ENCODE assay signal across 11 mouse cellular contexts in the genomic region with DNA sequence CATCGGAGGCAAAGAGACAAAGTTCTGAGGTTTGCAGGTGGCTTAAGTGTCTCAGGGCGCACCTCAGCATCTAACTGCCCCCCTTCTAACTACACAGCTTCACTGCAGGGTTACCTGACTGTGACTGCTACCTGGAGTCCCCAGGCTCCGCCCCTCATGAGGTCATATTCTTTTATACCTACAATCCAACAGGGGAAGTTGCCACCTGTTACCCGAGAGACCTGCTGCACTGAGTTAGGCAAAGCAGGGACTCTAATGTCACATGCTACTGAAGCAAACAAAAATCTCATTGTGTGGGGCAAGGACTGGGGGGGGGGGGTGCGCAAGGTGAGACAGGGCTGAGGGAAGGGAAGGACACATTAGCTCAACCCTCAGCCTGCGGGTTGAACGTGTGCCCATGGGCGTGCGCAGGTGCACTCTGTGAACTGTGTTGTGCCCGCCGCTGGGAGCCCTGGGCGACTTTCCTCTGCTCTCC. TPM values are rescaled to one million over a fixed set of nuclear protein-coding genes. Genes with fewer than 3 reads are reported as not detected.
A peak's percentile ranks its signal among the peaks of the same experiment; 100 is the strongest.
DNase-seq lines count a peak whose midpoint lies in the region; ATAC-seq lines count a peak whose summit lies in the region.
"Had no signal": no experiment of that assay in that cellular context is flagged by ENCODE, and none has a peak within 500 bp of the region (broad histone marks: within the 10 kb centered on the region; RNA-seq: fewer than 3 reads in every experiment).

A gene (minus strand): TSS at position 129 of the 475 bp plus-strand sequence.

- no peak within 1 kb of the TSS for H3K4me3 ChIP-seq in forebrain, embryonic 12.5 days (replicated peaks)
- no peak within 1 kb of the TSS for H3K4me3 ChIP-seq in forebrain, embryonic 15.5 days
- H3K4me3 ChIP-seq in kidney, embryonic 16.5 days (ENCODE audit: low read length), result peak within 1 kb of the TSS; percentile 49

- H3K4me1 ChIP-seq in forebrain, embryonic 12.5 days, result no peaks in the 10 kb centered on the region; the same call in 1 of the 2 replicates
- H3K4me1 ChIP-seq in forebrain, embryonic 15.5 days, result no peaks in the 10 kb centered on the region
- H3K4me1 ChIP-seq in kidney, embryonic 16.5 days (ENCODE audit: insufficient read depth, low read length), result peaks cover 17% of the 10 kb centered on the region

- H3K27ac ChIP-seq in forebrain, embryonic 12.5 days, result no peak within 1 kb of the TSS
- H3K27ac ChIP-seq in forebrain, embryonic 15.5 days (replicated peaks), result no peak within 1 kb of the TSS
- H3K27ac ChIP-seq in kidney, embryonic 16.5 days (ENCODE audit: low read length), result peak within 1 kb of the TSS; percentile 96

- DNase-seq in ZHBTc4 (ENCODE audit: low read depth, low spot score), result peak; percentile 20
- DNase-seq in lung, postnatal 14 days, result peak; percentile 47
- no peak for DNase-seq in adrenal gland, adult 8-10 months
- DNase-seq in cerebellum, postnatal 4 days (ENCODE audit: low spot score in 2 of 2), result no peak
- no peak for DNase-seq in embryo, embryonic 9.5 days (ENCODE audit: extremely low spot score)
- DNase-seq: gastrocnemius, postnatal 25 days; thymus, adult 2 months had no signal

- no peaks in the 10 kb centered on the region; the same call in 1 of the 2 replicates for H3K27me3 ChIP-seq in forebrain, embryonic 12.5 days
- no peaks in the 10 kb centered on the region for H3K27me3 ChIP-seq in forebrain, embryonic 15.5 days
- H3K27me3 ChIP-seq in kidney, embryonic 16.5 days (ENCODE audit: insufficient read depth, low read length), result no peaks in the 10 kb centered on the region

- no peak within 1 kb of the TSS for H3K9ac ChIP-seq in forebrain, embryonic 12.5 days
- no peak within 1 kb of the TSS for H3K9ac ChIP-seq in forebrain, embryonic 15.5 days (replicated peaks)
- peak within 1 kb of the TSS; percentile 64 for H3K9ac ChIP-seq in kidney, embryonic 16.5 days (replicated peaks; ENCODE audit: low read length)

- H3K36me3 ChIP-seq in forebrain, embryonic 12.5 days (replicated peaks), result no peaks in the 10 kb centered on the region
- no peaks in the 10 kb centered on the region for H3K36me3 ChIP-seq in forebrain, embryonic 15.5 days
- H3K36me3 ChIP-seq in kidney, embryonic 16.5 days (ENCODE audit: insufficient read depth, low read length), result no peaks in the 10 kb centered on the region

- 0 out of 2 replicates have a peak, but pooled peaks have one; percentile 39 for ATAC-seq in forebrain, embryonic 12.5 days (ENCODE audit: low FRiP score)
- no peak for ATAC-seq in forebrain, embryonic 15.5 days (replicated peaks)
- peak; percentile 89 for ATAC-seq in kidney, embryonic 16.5 days (ENCODE audit: low FRiP score, low TSS enrichment)

- H3K9me3 ChIP-seq in forebrain, embryonic 12.5 days, result no peaks in the 10 kb centered on the region
- no peaks in the 10 kb centered on the region for H3K9me3 ChIP-seq in forebrain, embryonic 15.5 days
- H3K9me3 ChIP-seq in kidney, embryonic 16.5 days (ENCODE audit: low read length), result no peaks in the 10 kb centered on the region

- H3K4me2 ChIP-seq in forebrain, embryonic 12.5 days, result no peak within 1 kb of the TSS
- H3K4me2 ChIP-seq in forebrain, embryonic 15.5 days (replicated peaks), result no peak within 1 kb of the TSS
- peak within 1 kb of the TSS; percentile 39 for H3K4me2 ChIP-seq in kidney, embryonic 16.5 days (replicated peaks; ENCODE audit: low read depth, low read length)

- 59% methylated on average over 12 of the region's 12 CpGs for WGBS in forebrain, embryonic 12.5 days
- 57% methylated on average over 12 of the region's 12 CpGs for WGBS in forebrain, embryonic 15.5 days
- WGBS in kidney, embryonic 16.5 days, result 46% methylated on average over 11 of the region's 12 CpGs

RNA-seq across cellular contexts. Expression of the gene that starts here (rescaled TPM):
- 0.09 and 0.10 TPM in 2 replicates for polyA plus RNA-seq in forebrain, embryonic 12.5 days (2016; fragmentation: Nextera tagmentation; extraction: Ambion mirVana)
- polyA plus RNA-seq in forebrain, embryonic 15.5 days (2015; fragmentation: Nextera tagmentation; extraction: Ambion mirVana), result not detected in 2 replicates
- polyA plus RNA-seq in kidney, embryonic 16.5 days (2015; fragmentation: Nextera tagmentation; extraction: Ambion mirVana), result 6.5 and 8.2 TPM in 2 replicates
- not detected for total RNA-seq in adrenal gland, adult 8-10 months (2022)
- total RNA-seq: gastrocnemius, postnatal 25 days; left cerebral cortex, postnatal 36 days had no signal

Comparison
In these comparisons a context has a peak if more than half of its experiments do, and no peak if none do; other contexts are left out.
1. Peak in ATAC-seq in forebrain, embryonic 12.5 days; RNA of the gene not detected or under 1 TPM.
2. DNase-seq: peak in ZHBTc4 (single experiment) and lung, postnatal 14 days (single experiment); none in adrenal gland, adult 8-10 months (single experiment), cerebellum, postnatal 4 days (0 of 2) and embryo, embryonic 9.5 days (single experiment).